Mouse (Mus musculus) hindbrain, embryonic 10.5 days (tissue): ENCODE data around the gene Ldlr. TPM values are rescaled to one million over a fixed set of nuclear protein-coding genes. Genes with fewer than 3 reads are reported as not detected.
"Not testable (repeated sequence)": the region's sequence is repeated elsewhere in the genome, so short reads cannot be mapped to it uniquely, and the experiment has no call there.

Experiments
- DNase-seq: peaks from one replicate; pipeline ENCODE4 v3.0.0-alpha.2; 2017; ENCODE audit warnings: low spot score
- H3K27ac ChIP-seq: fragments of 300-500 bp; sonication (generic); 2 replicates; pipeline ENCODE4 v1.5.1; 2016; ENCODE audit warnings: mild to moderate bottlenecking, moderate library complexity
- H3K27me3 ChIP-seq: fragments of 300-500 bp; sonication (generic); 2 replicates; pipeline ENCODE4 v1.6.1; 2016; ENCODE audit warnings: mild to moderate bottlenecking; ENCODE audit not compliant: poor library complexity, insufficient read depth, severe bottlenecking
- H3K36me3 ChIP-seq: fragments of 300-500 bp; sonication (generic); 2 replicates; pipeline ENCODE4 v1.6.1; 2016; ENCODE audit warnings: mild to moderate bottlenecking, moderate library complexity
- H3K4me1 ChIP-seq: fragments of 300-500 bp; sonication (generic); replicated peaks from 2 replicates; pipeline ENCODE4 v1.6.1; 2016; ENCODE audit warnings: mild to moderate bottlenecking
- H3K4me3 ChIP-seq: fragments of 300-500 bp; sonication (generic); 2 replicates; pipeline ENCODE4 v1.5.1; 2016; ENCODE audit warnings: mild to moderate bottlenecking, moderate library complexity
- H3K9me3 ChIP-seq: fragments of 300-500 bp; sonication (generic); 2 replicates; pipeline ENCODE4 v1.6.1; 2016; ENCODE audit warnings: mild to moderate bottlenecking, moderate library complexity
- WGBS: fragments of 180-500 bp; shearing (Covaris S2); methylation state at CpG from one replicate; pipeline ENCODE4 v1.1.7; 2016; 5-methylcytosine and 5-hydroxymethylcytosine counted together
- polyA plus RNA-seq: library from polyadenylated mRNA; unstranded; fragments of >200 nt; fragmentation: Nextera tagmentation; extraction: Ambion mirVana; gene quantifications from 2 replicates; pipeline ENCODE4 v1.2.1, GENCODE M21; 2016

The Ldlr gene
- polyA plus RNA-seq, 1 experiment from 2014 or later = 51.1 TPM

DNA sequence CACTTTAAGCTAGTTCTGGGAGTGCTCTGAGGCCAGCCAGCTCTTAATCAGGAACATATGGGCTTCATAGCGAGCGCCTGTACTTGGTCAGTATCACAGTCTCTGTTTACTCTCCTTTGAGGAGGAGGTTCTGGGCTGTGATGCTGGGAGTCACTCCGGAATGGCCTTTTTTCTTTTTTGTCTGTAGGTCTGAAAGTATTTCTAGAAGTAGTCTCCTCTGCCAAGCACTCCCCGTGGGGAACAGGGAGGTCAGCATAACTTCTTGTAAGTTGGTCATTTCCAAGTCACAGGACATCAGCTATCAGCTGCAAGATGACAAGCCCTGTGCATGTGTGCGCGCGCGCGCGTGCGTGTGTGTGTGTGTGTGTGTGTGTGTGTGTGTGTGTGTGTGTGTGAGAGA is 44.6 kb downstream of the Ldlr start:
- Histone ChIP-seq H3K4me3 (no peak overlapping the region), H3K27me3 (no peaks in the 10 kb centered on the region), H3K4me1 (peaks cover 26% of the 10 kb centered on the region), H3K9me3 (no peaks in the 10 kb centered on the region), H3K27ac (peak overlapping the region; percentile 74), H3K36me3 (peaks cover 40% of the 10 kb centered on the region)
- peak; percentile 43 for DNase-seq
- WGBS = 75% methylated on average over 11 of the region's 11 CpGs

DNA sequence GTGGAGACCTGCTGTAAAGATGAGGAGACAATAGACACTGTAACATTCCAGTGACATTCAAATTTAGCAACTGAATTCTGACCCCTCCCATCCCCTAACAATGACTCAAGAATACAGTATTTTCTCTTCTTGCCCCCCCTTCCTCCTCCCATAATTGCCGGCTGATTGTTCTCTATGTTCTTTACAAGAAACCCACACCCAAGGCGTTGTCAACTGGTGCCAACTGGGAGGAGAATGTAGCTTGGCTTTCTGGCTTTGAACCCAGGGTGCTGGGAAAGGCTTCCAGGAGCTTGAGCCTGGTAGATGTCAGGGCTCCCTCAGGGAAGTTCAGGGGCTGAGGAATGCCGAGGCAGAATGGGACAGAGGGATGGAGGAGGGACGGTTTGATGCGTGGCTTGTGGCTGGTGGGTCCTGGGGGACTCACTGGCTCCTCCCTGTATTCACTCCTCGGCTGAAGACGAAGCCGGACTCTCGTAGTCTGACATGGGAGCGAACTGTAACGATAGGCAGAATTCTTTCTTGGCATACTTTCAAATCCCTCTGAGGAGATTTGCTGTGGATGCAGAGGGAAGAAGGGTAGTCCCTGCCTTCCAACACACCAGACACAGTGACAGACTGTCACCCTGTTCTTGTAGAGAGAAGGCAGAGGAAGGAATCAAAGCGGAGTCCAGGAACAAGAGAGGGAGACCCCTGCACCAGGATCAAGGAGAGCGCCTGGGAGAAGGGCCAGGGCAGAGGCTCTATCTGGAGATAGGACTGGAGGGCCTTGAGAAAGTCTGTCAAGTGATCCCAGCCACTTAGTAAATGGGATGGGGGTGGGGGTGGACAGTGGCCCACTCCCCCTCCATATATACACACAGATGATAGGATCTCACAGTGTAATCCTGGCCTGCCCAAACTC is 45.5 kb downstream of the Ldlr start:
- H3K9me3 ChIP-seq = no peaks in the 10 kb centered on the region
- peaks cover 44% of the 10 kb centered on the region for H3K36me3 ChIP-seq
- H3K27me3 ChIP-seq = no peaks in the 10 kb centered on the region
- H3K27ac ChIP-seq = peak overlapping the region; percentile 74
- peaks cover 26% of the 10 kb centered on the region for H3K4me1 ChIP-seq
- no peak overlapping the region for H3K4me3 ChIP-seq
- WGBS = 47% methylated on average over 13 of the region's 13 CpGs
- no peak for DNase-seq

DNA sequence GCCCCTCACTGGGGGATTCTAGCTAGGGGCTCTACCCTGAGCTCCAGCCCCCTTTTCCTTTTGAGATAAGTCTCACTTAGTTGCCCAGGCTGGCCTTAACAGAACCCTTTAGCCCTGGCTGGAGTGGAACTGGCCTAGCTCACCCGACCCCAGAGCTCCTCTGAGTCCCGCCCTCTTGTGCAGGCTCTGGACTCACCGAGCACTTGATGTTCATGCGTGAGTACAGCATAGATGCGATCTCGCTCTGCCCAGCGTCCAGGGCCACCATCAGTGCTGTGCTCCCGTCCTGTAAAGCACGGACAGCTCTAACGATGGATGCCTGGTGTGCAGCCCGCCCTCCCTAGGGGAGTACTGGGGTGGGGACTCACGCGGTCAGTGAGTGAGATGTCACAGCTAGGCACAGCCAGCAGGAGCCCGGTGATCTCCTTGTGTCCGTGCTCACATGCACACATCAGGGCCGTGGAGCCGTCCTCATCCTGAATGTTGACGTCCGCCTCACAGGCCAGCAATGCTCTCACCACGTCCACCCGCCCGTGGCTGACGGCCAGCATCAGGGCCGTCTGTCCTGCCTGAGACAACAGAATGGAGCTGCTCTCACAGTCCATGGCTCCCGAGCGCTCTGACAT is 46.4 kb downstream of the Ldlr start:
- Histone ChIP-seq H3K27ac (peak overlapping the region; percentile 69), H3K27me3 (no peaks in the 10 kb centered on the region), H3K36me3 (peaks cover 53% of the 10 kb centered on the region), H3K9me3 (no peaks in the 10 kb centered on the region), H3K4me1 (peaks cover 26% of the 10 kb centered on the region), H3K4me3 (no peak overlapping the region)
- no peak for DNase-seq
- 78% methylated on average over 26 of the region's 26 CpGs for WGBS

DNA sequence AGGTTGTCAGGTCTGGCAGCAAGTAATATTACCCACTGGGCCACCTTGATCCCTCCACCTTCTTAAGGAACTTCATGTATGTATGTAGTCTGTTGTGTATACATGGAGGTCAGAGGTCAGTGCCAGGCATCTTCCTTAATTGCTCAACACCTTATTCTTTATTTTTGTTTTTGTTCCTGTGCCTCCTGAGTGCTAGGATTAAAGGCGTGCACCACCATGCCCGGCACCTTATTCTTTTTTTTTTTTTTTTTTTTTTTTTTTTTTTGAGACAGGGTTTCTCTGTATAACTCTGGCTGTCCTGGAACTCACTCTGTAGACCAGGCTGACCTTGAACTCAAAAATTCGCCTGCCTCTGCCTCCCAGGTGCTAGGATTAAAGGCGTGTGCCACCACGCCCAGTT is 50.1 kb downstream of the Ldlr start:
- not testable (repeated sequence) for H3K27me3 ChIP-seq, DNase-seq, H3K4me3 ChIP-seq, H3K9me3 ChIP-seq, H3K27ac ChIP-seq
- peaks cover 74% of the 10 kb centered on the region for H3K36me3 ChIP-seq
- peaks cover 16% of the 10 kb centered on the region for H3K4me1 ChIP-seq
- 85% methylated on average over 5 of the region's 5 CpGs for WGBS

DNA sequence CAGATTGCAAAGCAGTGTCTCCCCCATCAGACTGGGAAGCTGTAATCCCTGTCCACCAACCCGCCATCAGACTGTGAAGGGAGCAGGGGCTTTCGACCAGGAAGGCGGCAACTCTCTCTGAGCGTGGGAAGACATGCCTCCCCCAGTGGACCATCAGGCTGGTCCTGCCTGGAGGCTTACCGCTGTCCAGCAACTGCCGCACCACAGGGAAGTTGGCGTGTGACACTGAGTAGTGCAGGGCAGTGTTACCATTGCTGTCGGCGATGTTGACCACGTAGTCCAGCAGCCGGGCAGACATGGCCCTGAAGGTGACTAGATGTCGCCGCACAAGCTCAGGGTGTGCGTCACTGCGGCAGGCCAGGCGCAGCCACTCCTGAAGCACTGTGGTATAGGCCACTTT is 51.1 kb downstream of the Ldlr start:
- H3K27me3 ChIP-seq = no peaks in the 10 kb centered on the region
- H3K36me3 ChIP-seq = peaks cover 74% of the 10 kb centered on the region
- WGBS = 88% methylated on average over 16 of the region's 16 CpGs
- H3K27ac ChIP-seq = no peak overlapping the region
- no peak overlapping the region for H3K4me3 ChIP-seq
- peaks cover 6% of the 10 kb centered on the region for H3K4me1 ChIP-seq
- H3K9me3 ChIP-seq = no peaks in the 10 kb centered on the region
- DNase-seq = no peak

DNA sequence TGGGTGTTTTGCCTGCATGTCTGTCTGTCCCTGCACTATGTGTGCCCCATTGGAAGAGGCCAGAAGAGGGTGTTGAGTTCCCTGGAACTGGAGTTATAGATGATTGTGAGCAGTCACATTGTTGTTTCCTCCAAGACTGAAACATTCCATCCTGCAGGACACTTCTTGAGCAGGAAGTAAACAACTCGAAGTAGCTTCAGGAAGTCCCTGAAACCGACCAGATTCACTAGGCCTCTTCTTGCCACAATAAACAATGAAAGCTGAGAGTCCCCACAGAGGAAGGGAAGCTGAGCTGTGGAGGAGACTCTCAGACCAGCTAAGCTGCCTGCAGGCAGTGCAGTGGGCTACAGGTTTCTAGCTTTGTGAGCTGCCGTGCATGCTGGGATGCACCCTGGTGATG is 54.4 kb downstream of the Ldlr start:
- H3K27ac ChIP-seq = no peak overlapping the region
- H3K4me1 ChIP-seq = no peaks in the 10 kb centered on the region
- no peaks in the 10 kb centered on the region for H3K9me3 ChIP-seq
- WGBS = 90% methylated on average over 3 of the region's 3 CpGs
- DNase-seq = no peak
- H3K4me3 ChIP-seq = no peak overlapping the region
- H3K27me3 ChIP-seq = no peaks in the 10 kb centered on the region
- H3K36me3 ChIP-seq = peaks cover 81% of the 10 kb centered on the region

DNA sequence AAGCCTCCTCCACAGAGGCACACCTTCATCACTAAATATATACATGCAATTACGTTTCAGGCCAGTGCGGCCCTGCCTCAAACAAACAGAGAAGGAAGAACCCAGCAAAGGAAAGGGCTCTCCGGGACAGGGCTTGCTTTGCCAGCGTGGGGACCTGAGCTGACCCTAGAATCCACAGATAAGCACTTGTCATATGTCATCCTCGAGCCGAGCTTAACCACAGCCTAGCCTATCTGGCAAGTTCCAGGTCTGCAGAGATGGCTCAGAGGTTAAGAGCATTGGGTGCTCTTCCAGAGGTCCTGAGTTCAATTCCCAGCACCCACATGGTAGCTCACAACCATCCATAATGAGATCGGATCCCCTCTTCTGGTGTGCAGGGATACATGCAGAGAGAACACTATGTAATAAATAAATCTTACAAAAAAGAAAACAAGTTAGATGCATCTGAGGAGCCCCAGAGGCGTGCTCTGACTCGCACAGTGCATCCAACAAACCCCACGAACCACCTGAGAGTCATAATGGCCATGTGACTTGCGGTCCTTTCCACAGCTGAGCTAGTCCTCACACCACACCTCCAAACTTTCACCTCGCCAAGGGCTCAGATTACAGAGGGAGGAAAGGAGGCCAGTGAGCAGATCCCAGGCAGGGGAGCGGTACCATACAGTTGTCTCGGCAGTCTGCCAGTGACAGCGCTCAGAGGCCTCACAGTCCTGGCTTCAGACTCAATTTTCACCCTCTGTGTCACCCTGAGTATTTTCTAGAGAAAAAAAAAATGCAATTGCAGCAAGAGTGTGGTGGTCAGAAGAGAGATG is 58.6 kb downstream of the Ldlr start:
- Histone ChIP-seq H3K4me3 (no peak overlapping the region), H3K4me1 (no peaks in the 10 kb centered on the region), H3K9me3 (no peaks in the 10 kb centered on the region), H3K36me3 (peaks cover 68% of the 10 kb centered on the region), H3K27me3 (no peaks in the 10 kb centered on the region), H3K27ac (no peak overlapping the region)
- WGBS = 86% methylated on average over 15 of the region's 15 CpGs
- no peak for DNase-seq

DNA sequence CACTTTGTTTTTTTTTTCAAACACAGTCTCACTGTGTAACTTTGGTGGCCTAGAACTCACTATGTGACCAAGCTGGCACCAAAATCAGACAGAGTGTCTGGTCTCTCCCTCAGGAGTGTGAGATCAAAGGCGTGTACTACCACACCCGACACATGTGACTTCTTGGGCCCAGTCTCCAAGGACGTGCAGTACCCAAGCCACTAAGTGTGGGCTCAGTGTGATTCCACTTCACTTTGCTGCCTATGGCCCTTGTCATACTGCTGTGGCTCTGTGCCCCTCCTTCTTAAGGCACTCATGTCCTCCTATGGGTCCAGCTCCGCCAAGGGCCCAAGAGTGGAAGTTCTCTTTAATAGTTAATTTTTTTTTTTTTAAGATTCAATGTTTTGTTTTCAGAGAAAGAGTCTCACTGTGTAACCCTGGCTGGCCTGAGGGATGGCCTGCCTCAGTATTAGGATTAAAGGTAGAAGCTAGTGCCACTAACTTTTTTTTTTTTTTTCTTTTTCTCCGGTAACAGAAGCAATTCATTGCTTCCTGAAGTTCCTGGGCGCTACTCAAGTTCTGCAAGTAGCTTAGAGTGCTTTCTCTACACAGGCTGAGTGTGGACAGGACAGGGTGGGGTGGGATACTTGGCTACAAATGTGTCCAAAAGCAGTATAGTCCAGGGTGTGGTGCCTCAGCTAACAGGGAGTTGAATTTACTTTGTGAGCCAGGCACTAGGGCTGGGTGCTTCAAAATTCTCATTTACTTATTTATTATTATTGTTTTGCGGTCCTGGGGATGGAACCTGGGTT is 61.4 kb downstream of the Ldlr start:
- Histone ChIP-seq H3K4me1 (peaks cover 6% of the 10 kb centered on the region; the same call in 1 of the 2 replicates), H3K4me3 (no peak overlapping the region), H3K27me3 (no peaks in the 10 kb centered on the region), H3K27ac (no peak overlapping the region), H3K9me3 (no peaks in the 10 kb centered on the region), H3K36me3 (peaks cover 59% of the 10 kb centered on the region)
- no peak for DNase-seq
- WGBS = 96% methylated on average over 7 of the region's 7 CpGs

DNA sequence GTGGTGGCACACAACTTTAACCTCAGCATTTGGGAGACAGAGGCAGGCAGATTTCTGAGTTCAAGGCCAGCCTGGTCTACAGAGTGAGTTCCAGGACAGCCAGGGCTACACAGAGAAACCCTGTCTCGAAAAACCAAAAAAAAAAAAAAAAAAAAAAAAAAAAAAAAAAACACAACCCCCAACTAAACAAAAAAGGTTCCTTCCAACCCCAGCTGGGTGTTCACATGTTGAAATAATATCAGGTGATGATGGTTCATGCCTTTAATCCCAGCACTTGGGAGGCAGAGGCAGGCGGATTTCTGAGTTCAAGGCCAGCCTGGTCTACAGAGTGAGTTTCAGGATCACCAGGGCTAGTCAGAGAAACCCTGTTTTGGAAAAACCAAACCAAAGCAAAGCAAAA is 63.0 kb downstream of the Ldlr start:
- H3K36me3 ChIP-seq = peaks cover 53% of the 10 kb centered on the region
- 91% methylated on average over 2 of the region's 2 CpGs for WGBS
- not testable (repeated sequence) for H3K9me3 ChIP-seq, H3K27ac ChIP-seq, H3K4me3 ChIP-seq, DNase-seq, H3K4me1 ChIP-seq, H3K27me3 ChIP-seq

DNA sequence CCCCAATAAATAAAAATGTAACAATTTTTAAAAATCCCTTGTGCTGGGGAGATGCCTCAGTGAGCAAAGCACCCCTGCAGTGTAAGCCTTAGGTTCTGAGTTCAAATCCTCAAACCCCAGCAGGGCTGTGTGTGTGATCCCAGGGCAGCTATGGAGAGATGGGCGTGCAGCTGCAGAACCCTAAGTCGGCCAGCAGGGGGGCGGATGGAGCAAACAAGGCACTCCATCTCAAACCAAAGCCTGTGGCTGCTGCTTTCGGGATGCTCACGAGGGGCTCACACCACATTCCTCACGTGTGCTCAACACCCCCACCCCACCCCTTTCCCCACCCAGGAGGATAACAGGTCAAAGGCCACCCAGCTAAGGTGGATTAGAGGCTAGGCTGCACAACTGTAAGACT is 63.6 kb downstream of the Ldlr start:
- peak; percentile 69 for DNase-seq
- H3K27me3 ChIP-seq = no peaks in the 10 kb centered on the region
- H3K4me3 ChIP-seq = no peak overlapping the region
- H3K4me1 ChIP-seq = peaks cover 6% of the 10 kb centered on the region; the same call in 1 of the 2 replicates
- peaks cover 53% of the 10 kb centered on the region for H3K36me3 ChIP-seq
- no peaks in the 10 kb centered on the region for H3K9me3 ChIP-seq
- H3K27ac ChIP-seq = peak overlapping the region; percentile 66
- WGBS = 6% methylated on average over 6 of the region's 6 CpGs

DNA sequence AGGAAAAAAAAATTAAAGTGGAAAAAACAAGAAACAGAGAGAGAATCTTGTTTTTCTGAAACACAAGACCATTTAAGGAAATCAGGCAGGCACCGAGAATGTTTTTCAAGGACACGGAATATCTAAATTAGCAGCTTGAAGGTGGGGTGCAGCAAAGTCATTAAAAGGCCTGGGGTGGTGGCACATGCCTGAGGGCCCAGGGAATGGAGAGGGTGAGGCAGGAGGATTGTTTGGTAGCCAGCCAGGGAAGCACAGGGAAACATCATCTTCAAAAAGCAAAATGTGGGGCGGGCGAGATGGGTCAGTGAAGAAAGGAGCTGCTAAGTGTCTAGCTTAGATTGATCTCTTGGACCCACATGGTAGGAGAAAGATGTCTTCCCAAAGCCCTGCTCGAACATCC is 64.4 kb downstream of the Ldlr start:
- 90% methylated on average over 5 of the region's 5 CpGs for WGBS

DNA sequence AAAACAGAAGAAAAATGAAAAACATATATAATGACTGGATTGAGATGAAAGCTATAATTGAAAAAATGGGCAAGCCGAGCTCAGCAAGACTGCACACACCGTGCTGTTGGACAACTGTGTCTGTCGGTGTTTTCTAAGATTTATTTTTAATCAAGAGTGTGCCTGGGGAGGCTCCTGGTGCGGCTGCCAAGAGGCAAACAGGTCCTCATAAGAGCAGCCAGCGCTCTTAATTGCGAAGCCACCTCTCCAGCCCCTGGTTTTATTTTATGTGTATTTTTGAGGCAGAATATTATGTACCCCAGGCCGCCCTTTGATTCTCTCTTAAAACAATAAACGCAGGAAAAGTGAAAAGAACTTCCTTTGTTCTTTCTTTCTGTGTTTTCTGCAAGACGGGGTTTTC is 65.0 kb downstream of the Ldlr start:
- 92% methylated on average over 9 of the region's 9 CpGs for WGBS
- Histone ChIP-seq H3K27ac (no peak overlapping the region), H3K4me1 (peaks cover 10% of the 10 kb centered on the region; the same call in 1 of the 2 replicates), H3K36me3 (peaks cover 60% of the 10 kb centered on the region), H3K4me3 (no peak overlapping the region), H3K9me3 (no peaks in the 10 kb centered on the region), H3K27me3 (no peaks in the 10 kb centered on the region)
- DNase-seq = no peak

More for the DNA sequence above, 64.4 kb downstream of the Ldlr start:
- Histone ChIP-seq H3K27ac (no peak overlapping the region), H3K4me3 (no peak overlapping the region), H3K9me3 (no peaks in the 10 kb centered on the region), H3K4me1 (peaks cover 6% of the 10 kb centered on the region; the same call in 1 of the 2 replicates), H3K27me3 (no peaks in the 10 kb centered on the region), H3K36me3 (peaks cover 57% of the 10 kb centered on the region)
- DNase-seq = no peak
